Mouse (Mus musculus) heart, postnatal 36 days (tissue): ENCODE measurements around the gene Adprm. TPM values are rescaled to one million over a fixed set of nuclear protein-coding genes. Genes with fewer than 3 reads are reported as not detected.
"Not testable (repeated sequence)": the region's sequence is repeated elsewhere in the genome, so short reads cannot be mapped to it uniquely, and the experiment has no call there.

Source experiments
- DNase-seq, 2 experiments: peaks; one replicate each; pipeline ENCODE4 v3.0.0; 2021 to 2022
- intact Hi-C: fragments of 180-260 bp; cut with DNase I; formaldehyde crosslinking; loops from one replicate; pipeline ENCODE4 v1.15.1; 2025
- total RNA-seq, 2 experiments: library from RNA; stranded (reverse); gene quantifications; 2 replicates each; pipeline ENCODE4 v1.2.3; 2021

Gene Adprm
- total RNA-seq, 2 experiments from 2014 or later = 12.5 to 16.3 TPM

GRCm38 (mm10) chr11:67030904-67031602 lies 21.3 kb downstream of the Adprm start:
- DNase-seq = no peak
- intact Hi-C loops = no loop called here

- DNase-seq = peak; percentile 90 to 93
- intact Hi-C loops = loop anchor here (1.0 to 5.0 kb wide), 4 partner anchors 28 to 77 kb away; partner anchors contain the start of genes Adprm and Sco1
Observed at GRCm38 (mm10) chr11:67024867-67025477, 27.4 kb downstream of the Adprm start, which contains the start of gene Tmem220. Gene Tmem220 (plus strand): TSS chr11:67025154.

DNA sequence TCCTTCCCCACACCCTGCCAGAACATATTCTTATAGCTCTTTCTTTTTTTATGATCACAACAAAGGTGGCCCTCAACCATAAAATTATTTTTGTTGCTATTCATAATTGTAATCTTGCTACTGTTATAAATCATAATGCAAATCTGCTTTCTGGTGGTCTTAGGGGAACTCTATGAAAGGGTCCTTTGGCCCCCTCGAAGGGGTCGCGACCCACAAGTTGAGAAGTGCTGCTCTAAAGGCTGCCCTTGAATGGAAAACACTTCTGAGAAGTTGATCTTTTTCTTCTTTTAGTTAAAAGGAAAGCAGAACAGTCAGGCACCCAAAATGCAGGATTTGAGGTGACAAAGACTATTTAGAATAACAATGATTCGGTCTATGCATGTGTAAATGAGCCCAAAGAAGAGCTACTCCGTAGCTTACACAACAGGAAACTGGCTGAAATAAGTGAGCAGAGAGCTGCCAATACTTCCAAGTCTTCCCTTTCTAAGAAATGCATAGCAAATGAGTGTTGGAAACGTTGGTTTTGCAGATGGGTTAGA lies 28.5 kb downstream of the Adprm start:
- no peak for DNase-seq
- intact Hi-C loops = loop anchor here (1.0 to 2.0 kb wide), 2 partner anchors 29 to 56 kb away; partner anchors contain the start of genes Adprm and Sco1

DNA sequence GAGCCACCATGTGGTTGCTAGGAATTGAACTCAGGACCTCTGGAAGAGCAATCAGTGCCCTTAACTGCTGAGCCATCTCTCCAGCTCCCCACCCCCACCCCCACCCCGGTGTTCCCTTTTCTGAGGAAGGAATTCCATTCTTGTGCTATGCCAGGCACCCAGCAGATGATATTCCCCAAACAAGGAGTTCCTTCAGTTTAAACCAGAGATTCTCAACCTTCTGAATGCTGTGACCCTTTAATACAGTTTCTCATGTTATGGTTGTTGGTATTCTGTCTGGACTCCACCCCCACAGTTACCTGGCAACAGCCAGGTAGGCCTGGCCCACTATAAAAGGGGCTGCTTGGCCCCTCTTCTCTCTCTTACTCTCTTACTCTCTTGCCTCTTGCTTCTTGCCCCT lies 29.2 kb downstream of the Adprm start:
- DNase-seq, intact Hi-C loops: not testable (repeated sequence)

GRCm38 (mm10) chr11:67022354-67023115 lies 29.9 kb downstream of the Adprm start:
- peak in 1 of 2 experiments; percentile 13 for DNase-seq

DNA sequence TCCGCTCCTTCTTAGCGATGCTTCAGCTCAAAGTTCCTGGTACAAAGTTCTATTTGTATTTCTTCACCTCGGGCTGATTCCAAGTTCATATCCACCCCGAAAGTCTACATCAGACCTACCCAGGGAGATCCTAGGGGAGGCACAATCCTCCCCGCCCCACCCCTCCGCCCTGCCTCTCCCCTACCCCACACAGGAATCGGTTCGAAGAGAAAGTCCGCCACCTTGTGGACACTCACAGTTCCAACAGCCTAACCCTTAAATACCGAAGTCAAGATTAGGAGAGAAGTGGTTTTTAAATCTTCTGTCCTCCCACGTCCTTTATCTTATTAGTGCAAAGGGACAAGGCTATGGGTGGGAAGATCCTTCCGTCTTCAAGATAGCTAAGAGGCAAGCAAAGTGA lies 31.4 kb downstream of the Adprm start:
- peak; percentile 70 to 73 for DNase-seq
- intact Hi-C loops = loop anchor here (1.0 to 2.0 kb wide), 2 partner anchors 36 to 115 kb away; no protein-coding TSS in a partner anchor

More at GRCm38 (mm10) chr11:67022354-67023115, 29.9 kb downstream of the Adprm start:
- intact Hi-C loops = no loop called here

DNA sequence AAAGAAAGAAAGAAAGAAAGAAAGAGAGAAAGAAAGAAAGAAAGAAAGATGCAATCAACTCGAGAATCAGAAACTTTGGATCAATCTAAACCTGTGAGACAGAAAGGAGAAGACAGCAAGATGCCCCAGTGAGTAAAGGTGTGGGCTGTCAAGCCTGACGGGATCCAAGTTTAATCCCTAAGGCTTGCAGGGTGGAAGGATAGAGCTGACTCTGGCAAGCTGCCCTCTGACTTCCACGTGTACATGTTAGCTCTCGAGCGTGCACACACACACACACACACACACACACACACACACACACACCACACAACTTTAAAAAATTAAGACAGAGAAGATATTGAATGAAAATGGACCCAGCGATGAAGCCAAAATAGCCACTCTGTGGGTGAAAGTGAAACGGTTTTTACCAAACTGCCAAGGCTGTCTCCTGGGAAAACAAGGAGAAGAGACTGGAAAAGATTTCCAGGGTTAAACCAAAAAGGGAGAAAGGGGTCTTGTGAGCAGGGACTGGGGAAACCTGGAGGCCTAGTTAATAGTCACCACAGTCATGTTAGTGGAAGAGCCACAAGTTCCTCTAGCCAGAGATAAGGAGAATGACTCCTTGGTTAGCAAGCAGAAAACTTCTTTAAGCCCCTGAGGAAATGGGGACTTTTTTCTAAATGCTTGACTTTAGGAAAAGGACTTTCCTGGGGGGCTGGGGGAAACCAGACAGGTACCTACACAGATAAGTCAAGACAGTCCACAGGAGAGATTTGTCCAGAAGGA lies 32.5 kb downstream of the Adprm start:
- intact Hi-C loops = loop anchor here (2.0 kb wide), 1 partner anchor 35 kb away; no protein-coding TSS in a partner anchor

DNA sequence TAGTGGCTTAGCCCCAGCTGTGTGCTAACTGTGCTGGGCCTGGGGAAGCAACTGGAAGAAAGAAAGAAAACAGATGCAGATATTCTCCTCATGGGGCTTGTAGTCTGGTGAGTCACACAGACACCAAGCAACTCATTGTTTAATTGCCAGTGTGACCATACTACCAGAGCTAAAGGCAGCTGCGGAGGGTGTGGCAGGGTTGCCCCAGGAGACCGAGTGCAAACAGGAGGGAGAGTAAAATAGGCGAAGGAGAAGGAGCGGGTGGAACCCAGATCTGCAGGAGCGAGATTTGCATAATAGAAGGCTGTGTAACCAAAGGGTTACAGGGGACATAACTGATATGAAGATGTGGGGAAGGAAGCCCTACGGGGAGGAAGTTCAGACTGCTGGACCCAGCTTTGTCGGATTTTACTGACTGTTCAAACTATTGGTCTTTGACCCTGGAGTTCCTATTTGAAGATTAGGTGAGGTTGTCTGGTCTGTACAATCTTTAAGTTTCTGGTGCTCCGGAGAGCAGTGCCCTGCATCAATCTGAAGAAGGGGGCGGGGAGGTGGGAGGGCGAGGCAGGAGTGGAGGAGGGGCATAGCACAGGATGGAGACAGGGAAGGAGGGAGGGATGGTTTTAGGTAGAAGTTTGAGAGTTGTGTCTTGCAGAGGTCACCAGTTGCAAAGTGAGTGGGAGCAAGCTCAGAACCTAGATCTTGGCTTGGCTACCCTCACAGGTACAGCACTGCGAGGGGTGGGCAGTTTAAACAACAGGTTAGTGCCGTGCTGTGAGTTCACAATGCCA lies 34.4 kb downstream of the Adprm start:
- intact Hi-C loops = no loop called here
- DNase-seq = peak in 1 of 2 experiments; percentile 28

More for the DNA sequence above, 32.5 kb downstream of the Adprm start:
- no peak for DNase-seq

GRCm38 (mm10) chr11:67011635-67012034 lies 40.8 kb downstream of the Adprm start:
- no peak for DNase-seq
- intact Hi-C loops = no loop called here

GRCm38 (mm10) chr11:67010430-67010829 lies 42.0 kb downstream of the Adprm start:
- no peak for DNase-seq
- intact Hi-C loops = no loop called here

GRCm38 (mm10) chr11:67008528-67008927 lies 43.9 kb downstream of the Adprm start:
- intact Hi-C loops = no loop called here
- DNase-seq = no peak

GRCm38 (mm10) chr11:67007961-67008360 lies 44.4 kb downstream of the Adprm start:
- DNase-seq = no peak
- intact Hi-C loops = no loop called here

- DNase-seq = no peak
- intact Hi-C loops = no loop called here
Observed at GRCm38 (mm10) chr11:67002911-67003310, 49.5 kb downstream of the Adprm start.

GRCm38 (mm10) chr11:67001717-67002116 lies 50.7 kb downstream of the Adprm start:
- DNase-seq = no peak
- intact Hi-C loops = no loop called here

- DNase-seq = no peak
- intact Hi-C loops = no loop called here
Observed at GRCm38 (mm10) chr11:67000671-67001070, 51.7 kb downstream of the Adprm start.

DNA sequence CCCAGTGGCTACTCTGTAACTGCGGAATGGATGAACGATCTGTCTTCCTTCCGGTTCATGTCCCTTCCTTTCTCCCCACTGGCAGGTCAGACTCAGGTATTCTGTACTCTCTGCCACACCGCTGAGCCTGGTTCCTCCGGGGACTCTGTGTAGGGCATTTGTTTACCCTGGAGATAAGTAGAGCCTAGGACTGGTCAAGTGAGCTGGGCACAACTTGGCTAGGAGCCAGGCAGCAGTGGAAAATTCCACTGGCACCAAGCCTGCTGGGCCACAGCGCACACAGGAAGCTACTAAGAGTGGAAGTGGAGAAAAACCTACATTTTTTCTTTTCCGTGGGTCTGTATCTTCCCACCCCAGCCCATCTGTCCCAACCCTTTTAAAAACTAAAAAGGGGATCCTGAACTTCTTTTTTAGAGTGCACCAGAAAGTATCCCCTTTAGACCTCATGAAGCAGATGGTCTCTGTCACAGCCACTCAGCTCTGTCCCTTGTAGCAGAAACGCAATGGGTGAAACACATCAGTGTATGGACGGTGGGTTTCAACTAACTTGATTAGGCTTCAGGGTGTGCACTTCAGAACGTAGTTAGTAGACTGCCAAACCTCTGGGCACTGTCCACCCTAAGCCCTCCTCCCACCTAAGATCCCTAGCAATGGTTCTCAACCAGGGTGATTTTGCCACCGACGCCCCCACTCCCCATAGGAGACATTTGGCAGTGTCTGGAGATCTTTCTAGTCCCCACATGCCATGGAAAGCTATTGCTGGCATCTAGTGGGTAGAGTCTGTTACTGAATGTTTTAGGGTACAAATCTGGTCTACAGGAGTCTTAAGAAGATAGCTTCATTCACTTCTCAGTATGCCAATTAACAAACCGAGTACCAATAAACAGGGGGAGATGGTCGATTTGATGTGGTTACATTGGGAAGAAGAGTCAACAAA lies 53.7 kb downstream of the Adprm start:
- intact Hi-C loops = no loop called here
- peak; percentile 66 to 69 for DNase-seq

DNA sequence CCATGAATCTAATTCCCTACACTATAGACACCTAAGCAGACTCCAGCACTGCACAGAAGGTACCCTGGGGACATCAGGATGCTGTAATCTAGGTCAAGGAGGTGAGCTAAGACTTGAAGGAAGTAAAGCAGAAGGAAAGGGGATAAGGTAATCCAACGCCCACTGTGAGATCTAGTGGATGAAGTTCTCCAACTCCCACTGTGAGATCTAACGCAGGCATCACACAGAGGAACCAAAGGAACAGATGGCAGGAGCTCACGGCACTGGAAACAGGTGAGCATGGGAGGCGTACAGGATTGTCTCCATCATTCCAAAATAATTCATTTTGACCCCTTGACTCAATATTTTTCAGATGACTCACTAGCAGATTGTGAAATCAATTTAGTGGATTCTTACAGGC lies 55.9 kb downstream of the Adprm start:
- no peak for DNase-seq
- intact Hi-C loops = no loop called here

- DNase-seq = no peak
- intact Hi-C loops = no loop called here
Observed at GRCm38 (mm10) chr11:66993674-66994073, 58.7 kb downstream of the Adprm start.
